Mouse (Mus musculus) kidney, embryonic 14.5 days (tissue): ENCODE measurements around the gene Cdt1. TPM values are rescaled to one million over a fixed set of nuclear protein-coding genes. Genes with fewer than 3 reads are reported as not detected.

Experiments used
- ATAC-seq: fragments of 200-750 bp; cut with Nextera tagmentation; 2 replicates; pipeline ENCODE4 v1.8.0; 2017; ENCODE audit warnings: moderate number of reproducible peaks, mild to moderate bottlenecking, moderate TSS enrichment, moderate library complexity; ENCODE audit not compliant: low FRiP score, low TSS enrichment
- H3K27ac ChIP-seq: fragments of 300-500 bp; sonication (generic); 2 replicates; pipeline ENCODE4 v1.5.1; 2014; ENCODE audit warnings: low read depth, mild to moderate bottlenecking, low read length, moderate library complexity, mixed read lengths
- H3K27me3 ChIP-seq: fragments of 300-500 bp; sonication (generic); 2 replicates; pipeline ENCODE4 v1.6.1; 2014; ENCODE audit warnings: mild to moderate bottlenecking, low read length; ENCODE audit not compliant: control insufficient read depth, insufficient read depth
- H3K36me3 ChIP-seq: fragments of 300-500 bp; sonication (generic); 2 replicates; pipeline ENCODE4 v1.6.1; 2014; ENCODE audit warnings: low read length, mixed read lengths; ENCODE audit not compliant: control insufficient read depth, insufficient read depth
- H3K4me1 ChIP-seq: fragments of 300-500 bp; sonication (generic); 2 replicates; pipeline ENCODE4 v1.6.1; 2014; ENCODE audit warnings: low read length, mixed read lengths; ENCODE audit not compliant: control insufficient read depth, insufficient read depth
- H3K4me2 ChIP-seq: fragments of 300-500 bp; sonication (generic); replicated peaks from 2 replicates; pipeline ENCODE4 v1.6.1; 2014; ENCODE audit warnings: low read depth, mild to moderate bottlenecking, low read length
- H3K4me3 ChIP-seq: fragments of 300-500 bp; sonication (generic); 2 replicates; pipeline ENCODE4 v1.5.1; 2014; ENCODE audit warnings: mild to moderate bottlenecking, low read length
- H3K9ac ChIP-seq: fragments of 300-500 bp; sonication (generic); 2 replicates; pipeline ENCODE4 v1.6.1; 2014; ENCODE audit warnings: low read depth, mild to moderate bottlenecking, low read length, moderate library complexity
- H3K9me3 ChIP-seq: fragments of 300-500 bp; sonication (generic); 2 replicates; pipeline ENCODE4 v1.6.1; 2016; ENCODE audit warnings: low read length; ENCODE audit not compliant: control insufficient read depth
- WGBS: fragments of 180-500 bp; shearing (Covaris S2); extraction: QIAGEN DNeasy Blood & Tissue Kit; methylation state at CpG from one replicate; pipeline ENCODE4 v1.1.7; 2014; 5-methylcytosine and 5-hydroxymethylcytosine counted together
- polyA plus RNA-seq: library from polyadenylated mRNA; unstranded; fragments of >200 nt; fragmentation: Nextera tagmentation; extraction: Ambion mirVana; gene quantifications from 2 replicates; pipeline ENCODE4 v1.2.1, GENCODE M21; 2014

Cdt1 gene
- polyA plus RNA-seq, 1 experiment from 2014 or later: 48.5 TPM

GRCm38 (mm10) chr8:122574667-122575251 is 6.9 kb downstream of the Cdt1 start:
- H3K4me3 ChIP-seq: peak overlapping the region; percentile 58; the same call in 1 of the 2 replicates
- WGBS: 44% methylated on average over 10 of the region's 10 CpGs
- no peak for ATAC-seq
- peak overlapping the region; percentile 70 for H3K4me2 ChIP-seq
- H3K4me1 ChIP-seq: peaks cover 33% of the 10 kb centered on the region
- no peaks in the 10 kb centered on the region for H3K9me3 ChIP-seq
- no peaks in the 10 kb centered on the region for H3K27me3 ChIP-seq
- peaks cover 45% of the 10 kb centered on the region for H3K36me3 ChIP-seq
- peak overlapping the region; percentile 47; the same call in 1 of the 2 replicates for H3K27ac ChIP-seq
- H3K9ac ChIP-seq: peak overlapping the region; percentile 28; the same call in 1 of the 2 replicates

GRCm38 (mm10) chr8:122575286-122575685 is 7.5 kb downstream of the Cdt1 start:
- WGBS: 48% methylated on average over 8 of the region's 8 CpGs
- Histone ChIP-seq H3K4me3 (peak overlapping the region; percentile 58; the same call in 1 of the 2 replicates), H3K27me3 (no peaks in the 10 kb centered on the region), H3K4me2 (peak overlapping the region; percentile 70), H3K4me1 (peaks cover 29% of the 10 kb centered on the region), H3K9me3 (no peaks in the 10 kb centered on the region), H3K9ac (peak overlapping the region; percentile 69), H3K36me3 (peaks cover 40% of the 10 kb centered on the region), H3K27ac (peak overlapping the region; percentile 47; the same call in 1 of the 2 replicates)
- ATAC-seq: no peak

GRCm38 (mm10) chr8:122575735-122576647 is 8.2 kb downstream of the Cdt1 start:
- peak overlapping the region; percentile 70 for H3K4me2 ChIP-seq
- H3K9me3 ChIP-seq: no peaks in the 10 kb centered on the region
- H3K27me3 ChIP-seq: no peaks in the 10 kb centered on the region
- H3K27ac ChIP-seq: peak overlapping the region; percentile 47; the same call in 1 of the 2 replicates
- no peak for ATAC-seq
- H3K4me1 ChIP-seq: peaks cover 29% of the 10 kb centered on the region
- WGBS: 18% methylated on average over 21 of the region's 21 CpGs
- peak overlapping the region; percentile 69 for H3K9ac ChIP-seq
- H3K36me3 ChIP-seq: peaks cover 33% of the 10 kb centered on the region
- H3K4me3 ChIP-seq: peak overlapping the region; percentile 58

GRCm38 (mm10) chr8:122576648-122577022 is 8.8 kb downstream of the Cdt1 start, which contains the start of gene Aprt:
Gene Aprt (minus strand): TSS chr8:122576909.
- peak within 1 kb of the TSS; percentile 58 for H3K4me3 ChIP-seq
- peaks cover 29% of the 10 kb centered on the region for H3K4me1 ChIP-seq
- H3K9ac ChIP-seq: peak within 1 kb of the TSS; percentile 69
- peak; percentile 87 for ATAC-seq
- H3K27me3 ChIP-seq: no peaks in the 10 kb centered on the region
- H3K4me2 ChIP-seq: peak within 1 kb of the TSS; percentile 70
- H3K27ac ChIP-seq: peak within 1 kb of the TSS; percentile 42; the same call in 1 of the 2 replicates
- under 1% methylated on average over 39 of the region's 39 CpGs for WGBS
- no peaks in the 10 kb centered on the region for H3K9me3 ChIP-seq
- peaks cover 26% of the 10 kb centered on the region for H3K36me3 ChIP-seq

- peak overlapping the region; percentile 70 for H3K4me2 ChIP-seq
- peak overlapping the region; percentile 42; the same call in 1 of the 2 replicates for H3K27ac ChIP-seq
- ATAC-seq: peak; percentile 50
- no peak overlapping the region for H3K9ac ChIP-seq
- H3K4me3 ChIP-seq: peak overlapping the region; percentile 58; the same call in 1 of the 2 replicates
- peaks cover 29% of the 10 kb centered on the region for H3K4me1 ChIP-seq
- no peaks in the 10 kb centered on the region for H3K27me3 ChIP-seq
- H3K9me3 ChIP-seq: no peaks in the 10 kb centered on the region
- 22% methylated on average over 10 of the region's 10 CpGs for WGBS
- peaks cover 21% of the 10 kb centered on the region for H3K36me3 ChIP-seq
Observed at GRCm38 (mm10) chr8:122577116-122577515, 9.3 kb downstream of the Cdt1 start.

GRCm38 (mm10) chr8:122579196-122579595 is 11.4 kb downstream of the Cdt1 start:
- Histone ChIP-seq H3K9me3 (no peaks in the 10 kb centered on the region), H3K9ac (no peak overlapping the region), H3K27ac (no peak overlapping the region), H3K4me3 (no peak overlapping the region), H3K36me3 (peaks cover 4% of the 10 kb centered on the region; the same call in 1 of the 2 replicates), H3K4me1 (peaks cover 29% of the 10 kb centered on the region), H3K4me2 (no peak overlapping the region), H3K27me3 (no peaks in the 10 kb centered on the region)
- no peak for ATAC-seq
- 24% methylated on average over 7 of the region's 7 CpGs for WGBS

- Histone ChIP-seq H3K36me3 (no peaks in the 10 kb centered on the region), H3K4me2 (no peak overlapping the region), H3K4me3 (no peak overlapping the region), H3K27me3 (no peaks in the 10 kb centered on the region), H3K4me1 (peaks cover 12% of the 10 kb centered on the region), H3K27ac (no peak overlapping the region), H3K9ac (no peak overlapping the region), H3K9me3 (no peaks in the 10 kb centered on the region)
- 46% methylated on average over 15 of the region's 15 CpGs for WGBS
- ATAC-seq: no peak
Observed at GRCm38 (mm10) chr8:122580926-122581325, 13.1 kb downstream of the Cdt1 start.

- Histone ChIP-seq H3K27ac (no peak overlapping the region), H3K9me3 (no peaks in the 10 kb centered on the region), H3K4me1 (no peaks in the 10 kb centered on the region; the same call in 1 of the 2 replicates), H3K4me3 (no peak overlapping the region), H3K4me2 (no peak overlapping the region), H3K27me3 (no peaks in the 10 kb centered on the region), H3K36me3 (no peaks in the 10 kb centered on the region), H3K9ac (no peak overlapping the region)
- WGBS: 84% methylated on average over 9 of the region's 9 CpGs
- ATAC-seq: no peak
Observed at GRCm38 (mm10) chr8:122584981-122585380, 17.2 kb downstream of the Cdt1 start.
